Mouse (Mus musculus): ENCODE results near the gene Gsdme. TPM values are rescaled to one million over a fixed set of nuclear protein-coding genes. Genes with fewer than 3 reads are reported as not detected.

The Gsdme gene
- polyA plus RNA-seq, 1 experiment from 2014 or later, result 32.9 TPM

GRCm38 (mm10) chr6:50222351-50222750 is 41.3 kb downstream of the Gsdme start:
- H3K27ac ChIP-seq (ENCODE audit: poor library complexity, severe bottlenecking), result no peak overlapping the region
- no peaks in the 10 kb centered on the region for H3K9me3 ChIP-seq (replicated peaks)
- no peak for ATAC-seq (ENCODE audit: insufficient number of reproducible peaks, low FRiP score)
- H3K4me3 ChIP-seq, result no peak overlapping the region
- peaks cover 14% of the 10 kb centered on the region for H3K4me1 ChIP-seq (replicated peaks)
- no peak overlapping the region for H3K9ac ChIP-seq
- no peak overlapping the region for H3K4me2 ChIP-seq
- no peaks in the 10 kb centered on the region for H3K36me3 ChIP-seq
- H3K27me3 ChIP-seq (replicated peaks), result no peaks in the 10 kb centered on the region
- 40% methylated on average over 5 of the region's 5 CpGs for WGBS

DNA sequence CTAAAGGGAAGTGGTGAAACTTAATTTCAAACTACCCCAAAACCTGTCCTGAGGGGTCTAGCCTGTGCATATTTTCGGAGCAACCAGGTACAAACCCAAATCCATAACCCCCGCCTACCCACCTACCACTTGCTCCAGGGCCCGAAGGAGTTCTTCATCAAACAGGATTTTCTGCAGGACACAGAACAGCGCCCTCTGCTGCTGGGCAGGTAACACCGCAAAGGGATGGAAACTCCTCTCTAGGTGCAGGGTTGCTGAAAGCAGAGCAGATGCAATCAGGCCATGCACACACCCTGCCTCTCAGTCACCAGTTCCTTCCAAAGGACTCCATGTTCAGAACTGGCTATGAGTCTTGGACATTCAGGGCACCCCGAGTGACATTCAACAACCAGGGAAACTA is 42.8 kb downstream of the Gsdme start:
- 42% methylated on average over 6 of the region's 6 CpGs for WGBS
- H3K9ac ChIP-seq, result no peak overlapping the region
- H3K4me1 ChIP-seq (replicated peaks), result peaks cover 14% of the 10 kb centered on the region
- H3K27me3 ChIP-seq (replicated peaks), result no peaks in the 10 kb centered on the region
- no peak overlapping the region for H3K27ac ChIP-seq (ENCODE audit: poor library complexity, severe bottlenecking)
- ATAC-seq (ENCODE audit: insufficient number of reproducible peaks, low FRiP score), result no peak
- no peak overlapping the region for H3K4me2 ChIP-seq
- H3K36me3 ChIP-seq, result no peaks in the 10 kb centered on the region
- no peaks in the 10 kb centered on the region for H3K9me3 ChIP-seq (replicated peaks)
- no peak overlapping the region for H3K4me3 ChIP-seq

- Histone ChIP-seq H3K4me2 (no peak overlapping the region), H3K27ac (ENCODE audit: poor library complexity, severe bottlenecking) (no peak overlapping the region), H3K36me3 (no peaks in the 10 kb centered on the region), H3K9ac (no peak overlapping the region), H3K27me3 (replicated peaks) (no peaks in the 10 kb centered on the region), H3K9me3 (replicated peaks) (no peaks in the 10 kb centered on the region), H3K4me1 (replicated peaks) (peaks cover 20% of the 10 kb centered on the region), H3K4me3 (no peak overlapping the region)
- 82% methylated on average over 6 of the region's 6 CpGs for WGBS
- ATAC-seq (ENCODE audit: insufficient number of reproducible peaks, low FRiP score), result no peak
These were observed 44.6 kb downstream of the Gsdme start for GRCm38 (mm10) chr6:50219066-50219465.

DNA sequence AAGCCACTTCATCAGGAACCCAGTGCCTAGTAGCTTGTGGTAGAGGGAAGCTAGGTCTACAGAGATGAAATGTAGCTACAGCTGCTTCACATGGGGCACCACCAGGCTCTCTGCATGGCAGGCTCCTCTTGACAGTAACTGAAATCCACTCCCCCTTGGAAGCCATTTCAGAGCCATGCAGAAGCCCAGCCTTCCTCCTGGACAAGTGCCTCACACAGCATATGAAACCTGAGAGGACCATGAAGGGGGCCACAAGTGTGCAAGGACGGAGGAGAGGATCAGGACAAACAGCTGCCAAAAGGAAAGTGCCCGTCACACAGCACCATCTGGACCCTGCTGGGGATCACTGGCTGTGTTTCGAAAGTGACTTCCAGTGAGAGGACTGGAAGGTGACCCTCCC is 45.0 kb downstream of the Gsdme start:
- H3K9me3 ChIP-seq (replicated peaks), result no peaks in the 10 kb centered on the region
- WGBS, result 60% methylated on average over 3 of the region's 3 CpGs
- H3K4me1 ChIP-seq (replicated peaks), result peaks cover 20% of the 10 kb centered on the region
- no peak overlapping the region for H3K9ac ChIP-seq
- no peak for ATAC-seq (ENCODE audit: insufficient number of reproducible peaks, low FRiP score)
- no peaks in the 10 kb centered on the region for H3K36me3 ChIP-seq
- H3K27me3 ChIP-seq (replicated peaks), result no peaks in the 10 kb centered on the region
- H3K4me2 ChIP-seq, result no peak overlapping the region
- no peak overlapping the region for H3K27ac ChIP-seq (ENCODE audit: poor library complexity, severe bottlenecking)
- H3K4me3 ChIP-seq, result no peak overlapping the region

DNA sequence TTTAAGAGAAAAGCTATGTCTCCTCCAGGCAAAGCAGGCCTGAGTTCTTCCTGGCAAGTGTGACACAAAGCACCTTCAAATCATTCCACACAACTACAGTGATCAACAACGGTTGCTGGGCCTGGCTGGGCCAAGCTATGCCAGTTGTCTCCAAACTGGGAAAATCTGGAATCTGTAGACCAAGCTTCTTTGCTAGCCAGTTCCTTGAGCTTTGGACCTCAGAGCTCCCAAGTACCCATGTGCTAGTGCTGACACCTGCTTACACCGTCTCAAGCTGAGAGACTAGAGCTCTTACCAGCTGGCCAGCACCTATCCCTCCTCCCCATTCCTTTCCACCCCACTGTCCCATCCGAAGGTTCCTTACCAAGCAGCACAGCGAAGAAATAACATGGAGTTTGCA is 47.7 kb downstream of the Gsdme start:
- no peak for ATAC-seq (ENCODE audit: insufficient number of reproducible peaks, low FRiP score)
- H3K27ac ChIP-seq (ENCODE audit: poor library complexity, severe bottlenecking), result no peak overlapping the region
- H3K9ac ChIP-seq, result no peak overlapping the region
- no peak overlapping the region for H3K4me2 ChIP-seq
- 82% methylated on average over 4 of the region's 4 CpGs for WGBS
- no peak overlapping the region for H3K4me3 ChIP-seq
- H3K27me3 ChIP-seq (replicated peaks), result no peaks in the 10 kb centered on the region
- H3K9me3 ChIP-seq (replicated peaks), result no peaks in the 10 kb centered on the region
- H3K4me1 ChIP-seq (replicated peaks), result peaks cover 10% of the 10 kb centered on the region
- H3K36me3 ChIP-seq, result no peaks in the 10 kb centered on the region

GRCm38 (mm10) chr6:50215373-50215745 is 48.3 kb downstream of the Gsdme start:
- no peak for ATAC-seq (ENCODE audit: insufficient number of reproducible peaks, low FRiP score)
- Histone ChIP-seq H3K27ac (ENCODE audit: poor library complexity, severe bottlenecking) (no peak overlapping the region), H3K4me3 (no peak overlapping the region), H3K36me3 (no peaks in the 10 kb centered on the region), H3K4me1 (replicated peaks) (peaks cover 10% of the 10 kb centered on the region), H3K4me2 (no peak overlapping the region), H3K9me3 (replicated peaks) (no peaks in the 10 kb centered on the region), H3K9ac (no peak overlapping the region), H3K27me3 (replicated peaks) (no peaks in the 10 kb centered on the region)
- WGBS, result 83% methylated on average over 2 of the region's 2 CpGs

GRCm38 (mm10) chr6:50214711-50215372 is 48.8 kb downstream of the Gsdme start:
- no peak for ATAC-seq (ENCODE audit: insufficient number of reproducible peaks, low FRiP score)

DNA sequence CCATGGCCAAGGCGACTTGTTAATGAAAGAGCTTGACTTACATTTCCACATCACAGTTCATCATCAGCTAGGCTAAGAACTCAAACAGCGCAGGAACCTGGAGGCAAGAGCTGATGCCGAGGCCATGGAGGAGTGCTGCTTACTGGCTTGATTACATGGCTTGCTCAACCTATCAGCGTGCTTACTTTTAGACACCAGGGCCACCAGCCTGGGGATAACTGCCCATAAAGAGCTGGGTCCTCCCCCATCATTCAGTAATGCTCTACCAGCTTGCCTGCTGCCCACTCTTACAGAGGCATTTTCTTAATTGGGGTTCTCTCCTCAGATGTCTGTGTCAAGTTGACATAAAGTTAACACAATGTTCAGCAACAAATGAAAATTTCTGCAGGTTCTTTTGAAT is 58.6 kb downstream of the Gsdme start:
- Histone ChIP-seq H3K4me1 (replicated peaks) (no peaks in the 10 kb centered on the region), H3K4me3 (no peak overlapping the region), H3K4me2 (no peak overlapping the region), H3K9me3 (replicated peaks) (no peaks in the 10 kb centered on the region), H3K9ac (no peak overlapping the region), H3K27ac (ENCODE audit: poor library complexity, severe bottlenecking) (no peak overlapping the region), H3K36me3 (no peaks in the 10 kb centered on the region), H3K27me3 (replicated peaks) (no peaks in the 10 kb centered on the region)
- no peak for ATAC-seq (ENCODE audit: insufficient number of reproducible peaks, low FRiP score)
- WGBS, result 92% methylated on average over 4 of the region's 4 CpGs

More at GRCm38 (mm10) chr6:50214711-50215372, 48.8 kb downstream of the Gsdme start:
- Histone ChIP-seq H3K9ac (no peak overlapping the region), H3K4me2 (no peak overlapping the region), H3K9me3 (replicated peaks) (no peaks in the 10 kb centered on the region), H3K36me3 (no peaks in the 10 kb centered on the region), H3K4me3 (no peak overlapping the region), H3K4me1 (replicated peaks) (peaks cover 10% of the 10 kb centered on the region), H3K27ac (ENCODE audit: poor library complexity, severe bottlenecking) (no peak overlapping the region), H3K27me3 (replicated peaks) (no peaks in the 10 kb centered on the region)
- WGBS, result 66% methylated on average over 2 of the region's 2 CpGs

DNA sequence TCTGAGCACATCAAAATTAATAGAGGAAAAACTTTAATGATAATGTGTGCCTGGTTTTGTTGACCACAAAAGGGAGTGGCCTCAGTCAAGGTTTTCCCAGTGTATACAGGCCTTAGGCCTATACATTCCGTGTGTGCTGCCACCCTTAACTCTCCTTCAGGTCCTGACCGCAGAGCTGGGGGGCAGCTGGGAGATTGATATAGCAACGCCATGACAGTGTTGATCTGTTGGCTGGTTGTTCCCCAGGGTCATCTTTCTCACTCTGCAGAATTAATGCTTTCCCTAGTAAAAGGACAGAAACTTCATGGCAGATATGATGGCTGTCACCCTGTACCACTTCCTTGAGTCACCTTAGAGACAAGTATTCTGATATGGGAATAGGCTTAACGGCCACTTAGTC is 59.3 kb downstream of the Gsdme start:
- ATAC-seq (ENCODE audit: insufficient number of reproducible peaks, low FRiP score), result no peak
- no peak overlapping the region for H3K4me2 ChIP-seq
- H3K4me3 ChIP-seq, result no peak overlapping the region
- no peak overlapping the region for H3K9ac ChIP-seq
- WGBS, result 84% methylated on average over 4 of the region's 4 CpGs
- H3K4me1 ChIP-seq (replicated peaks), result no peaks in the 10 kb centered on the region
- H3K27ac ChIP-seq (ENCODE audit: poor library complexity, severe bottlenecking), result no peak overlapping the region
- H3K9me3 ChIP-seq (replicated peaks), result no peaks in the 10 kb centered on the region
- no peaks in the 10 kb centered on the region for H3K27me3 ChIP-seq (replicated peaks)
- no peaks in the 10 kb centered on the region for H3K36me3 ChIP-seq

DNA sequence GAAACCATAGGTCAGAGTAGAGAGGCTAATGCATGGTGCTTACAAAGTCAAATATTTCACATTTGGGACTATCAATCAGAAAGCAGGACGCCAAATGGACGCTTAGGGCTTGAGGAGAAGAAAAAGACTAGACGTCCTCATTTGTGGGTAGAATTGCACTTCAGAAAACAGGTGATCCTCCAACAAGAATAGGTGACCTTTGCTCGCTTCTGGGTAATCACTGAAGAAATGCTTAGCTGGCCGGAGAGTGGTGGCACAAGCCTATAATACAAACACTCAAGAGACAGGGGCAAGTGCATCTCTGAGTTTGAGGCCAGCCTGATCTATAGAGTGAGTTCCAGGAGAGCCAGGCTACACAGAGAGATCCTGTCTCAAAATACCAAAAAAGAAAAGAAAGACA is 69.8 kb downstream of the Gsdme start:
- 86% methylated on average over 5 of the region's 5 CpGs for WGBS
- no peak overlapping the region for H3K4me2 ChIP-seq
- H3K4me1 ChIP-seq (replicated peaks), result peaks cover 15% of the 10 kb centered on the region
- H3K27me3 ChIP-seq (replicated peaks), result no peaks in the 10 kb centered on the region
- H3K4me3 ChIP-seq, result no peak overlapping the region
- peaks cover 18% of the 10 kb centered on the region for H3K36me3 ChIP-seq
- ATAC-seq (ENCODE audit: insufficient number of reproducible peaks, low FRiP score), result no peak
- H3K9ac ChIP-seq, result no peak overlapping the region
- no peaks in the 10 kb centered on the region for H3K9me3 ChIP-seq (replicated peaks)
- no peak overlapping the region for H3K27ac ChIP-seq (ENCODE audit: poor library complexity, severe bottlenecking)

GRCm38 (mm10) chr6:50192822-50193221 is 70.8 kb downstream of the Gsdme start:
- H3K9ac ChIP-seq, result no peak overlapping the region
- no peak overlapping the region for H3K4me3 ChIP-seq
- no peaks in the 10 kb centered on the region for H3K9me3 ChIP-seq (replicated peaks)
- 72% methylated on average over 3 of the region's 3 CpGs for WGBS
- H3K4me2 ChIP-seq, result no peak overlapping the region
- H3K27ac ChIP-seq (ENCODE audit: poor library complexity, severe bottlenecking), result no peak overlapping the region
- no peaks in the 10 kb centered on the region for H3K27me3 ChIP-seq (replicated peaks)
- peaks cover 23% of the 10 kb centered on the region for H3K4me1 ChIP-seq (replicated peaks)
- H3K36me3 ChIP-seq, result peaks cover 18% of the 10 kb centered on the region
- no peak for ATAC-seq (ENCODE audit: insufficient number of reproducible peaks, low FRiP score)

GRCm38 (mm10) chr6:50192169-50192568 is 71.5 kb downstream of the Gsdme start:
- peaks cover 15% of the 10 kb centered on the region for H3K36me3 ChIP-seq
- no peak overlapping the region for H3K4me3 ChIP-seq
- H3K4me2 ChIP-seq, result no peak overlapping the region
- no peak overlapping the region for H3K27ac ChIP-seq (ENCODE audit: poor library complexity, severe bottlenecking)
- H3K9me3 ChIP-seq (replicated peaks), result no peaks in the 10 kb centered on the region
- no peak overlapping the region for H3K9ac ChIP-seq
- ATAC-seq (ENCODE audit: insufficient number of reproducible peaks, low FRiP score), result no peak
- H3K4me1 ChIP-seq (replicated peaks), result peaks cover 23% of the 10 kb centered on the region
- 81% methylated on average over 1 of the region's 1 CpGs for WGBS
- H3K27me3 ChIP-seq (replicated peaks), result no peaks in the 10 kb centered on the region
